Mouse (Mus musculus): ENCODE measurements around the gene Zic4. TPM values are rescaled to one million over a fixed set of nuclear protein-coding genes. Genes with fewer than 3 reads are reported as not detected.

Gene Zic4
- total RNA-seq, 4 experiments from 2014 or later: not detected

DNA sequence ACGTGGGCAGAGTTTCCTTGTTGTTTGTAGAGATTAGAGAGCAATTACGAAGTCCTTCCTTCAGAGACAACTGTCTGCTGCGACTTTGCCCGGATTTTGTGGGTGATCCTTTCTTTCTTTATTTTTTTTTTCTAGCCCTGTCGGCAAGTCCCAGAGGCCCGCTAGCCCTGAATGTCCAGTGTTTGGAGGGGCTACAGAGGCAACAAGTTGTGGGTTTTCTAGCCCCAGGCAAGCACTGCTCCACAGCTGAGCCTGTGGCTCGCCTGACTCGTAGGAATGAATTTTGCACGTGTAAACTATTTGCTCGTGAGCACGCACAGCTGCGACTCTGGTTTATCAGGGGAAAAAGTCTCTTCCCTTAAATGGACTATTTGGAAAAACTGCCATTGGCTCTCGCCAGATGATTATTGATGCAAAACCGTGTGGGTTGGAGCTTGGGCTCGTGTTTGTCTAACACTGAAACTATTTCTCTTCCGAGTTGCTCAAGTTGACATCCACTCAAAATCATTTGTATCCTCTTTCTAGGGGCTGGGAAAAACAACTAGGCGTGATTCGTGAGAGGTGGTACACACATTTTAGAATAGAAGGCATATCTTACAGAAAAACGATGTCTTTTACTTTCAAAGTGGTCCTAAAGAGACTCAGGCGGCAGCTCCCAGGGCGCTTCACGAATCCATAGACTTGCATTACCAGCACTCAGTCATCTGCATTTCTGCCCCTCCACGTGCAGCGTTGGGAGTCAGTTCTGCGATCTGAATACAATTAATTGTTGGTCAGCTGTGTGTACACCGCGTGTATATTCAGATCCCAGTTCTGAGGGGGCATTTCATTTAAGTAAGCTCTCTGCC is 42.9 kb downstream of the Zic4 start:
- no peak for DNase-seq

- DNase-seq: no peak
Observed at GRCm38 (mm10) chr9:91405753-91406178, 43.6 kb downstream of the Zic4 start.

DNA sequence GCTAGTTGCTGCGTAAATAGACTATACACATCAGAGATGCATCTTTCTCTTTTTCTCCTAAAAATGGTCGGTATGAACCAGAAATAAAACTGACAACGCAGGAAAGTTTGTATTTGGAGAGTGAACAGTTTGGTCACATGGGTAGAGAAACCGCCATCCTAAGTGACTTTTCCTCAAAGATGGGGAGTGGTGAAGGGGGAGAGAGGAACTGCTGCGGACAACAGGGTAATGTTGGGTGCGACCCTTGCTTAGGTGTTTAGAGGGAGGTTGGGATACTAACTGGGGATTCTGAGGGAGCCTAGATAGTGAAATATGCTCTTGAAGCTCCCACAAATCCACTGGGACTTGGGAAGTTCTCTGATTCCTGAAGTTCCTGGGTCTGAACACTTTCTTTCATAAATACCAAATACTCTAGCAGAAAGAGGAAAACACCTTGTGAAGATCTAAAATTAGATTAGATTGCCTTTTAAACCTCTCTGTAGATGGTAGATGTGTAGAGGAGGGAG is 44.1 kb downstream of the Zic4 start:
- DNase-seq: no peak

DNA sequence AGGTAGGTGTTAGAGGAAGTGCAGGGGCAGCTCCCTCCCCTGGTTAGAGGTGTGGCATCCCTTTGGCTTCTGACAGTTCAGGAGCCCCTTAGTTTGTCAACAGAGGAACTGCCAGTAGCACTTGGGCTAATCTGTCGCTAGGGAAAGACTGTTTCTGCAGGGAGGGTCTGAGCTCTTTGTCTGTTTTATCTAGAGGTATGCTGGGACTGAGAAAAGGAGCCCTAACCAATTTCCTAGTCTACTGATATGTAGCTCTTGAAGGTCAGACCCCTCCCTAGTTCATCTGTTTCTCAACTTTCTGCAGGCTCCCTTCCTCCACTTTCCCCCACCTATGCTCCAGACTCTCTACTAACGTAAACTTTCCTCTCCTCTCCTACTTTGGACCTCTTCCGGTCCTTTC is 47.6 kb downstream of the Zic4 start:
- no peak for DNase-seq

GRCm38 (mm10) chr9:91414007-91414661 is 51.9 kb downstream of the Zic4 start:
- no peak for DNase-seq

GRCm38 (mm10) chr9:91420441-91420840 is 58.2 kb downstream of the Zic4 start:
- DNase-seq: no peak

Other genes with a start within 250 kb of the Zic4 start
- gene Zic1, start 3.4 kb downstream of the Zic4 start, total RNA-seq (2022): under 1 TPM in 1 of 4 experiments, not detected in 3; 0.28 TPM